Mouse (Mus musculus) megakaryocyte progenitor cell, adult 5-6 weeks (primary cell): ENCODE measurements at regions not wholly inside any gene's neighbourhood (a gene's known extent, or its start where the extent isn't known, plus 50 kb on each side); places are given as distances from the start of the nearest gene placed in this dataset.

Source experiments
- ATAC-seq: replicated peaks from 2 replicates; pipeline ENCODE4 v1.8.0; 2016; ENCODE audit warnings: mild to moderate bottlenecking, moderate TSS enrichment, inconsistent platforms; ENCODE audit not compliant: poor library complexity

GRCm38 (mm10) chr6:93064366-93064765 lies 121.1 kb upstream of the Adamts9 start:
- ATAC-seq = no peak

DNA sequence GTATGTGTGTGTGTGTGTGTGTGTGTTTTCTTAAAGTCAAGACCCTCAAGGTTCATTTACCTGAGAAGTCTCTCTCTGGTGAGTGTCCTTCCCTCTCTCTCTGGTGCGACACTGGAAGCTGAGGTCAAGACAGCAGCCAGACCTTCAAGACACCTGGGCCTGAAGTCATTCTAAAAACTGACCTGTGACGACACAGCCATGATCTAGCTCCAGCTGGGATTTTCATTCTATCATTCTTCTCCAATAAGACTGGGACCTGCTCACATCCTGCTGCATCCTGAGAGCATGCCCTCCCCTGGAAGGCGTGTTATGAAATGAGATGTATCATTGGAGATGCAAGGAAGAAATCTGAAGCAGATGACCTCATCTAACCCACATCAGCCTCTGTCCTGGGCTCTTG lies 118.4 kb upstream of the Adamts9 start:
- ATAC-seq = no peak

DNA sequence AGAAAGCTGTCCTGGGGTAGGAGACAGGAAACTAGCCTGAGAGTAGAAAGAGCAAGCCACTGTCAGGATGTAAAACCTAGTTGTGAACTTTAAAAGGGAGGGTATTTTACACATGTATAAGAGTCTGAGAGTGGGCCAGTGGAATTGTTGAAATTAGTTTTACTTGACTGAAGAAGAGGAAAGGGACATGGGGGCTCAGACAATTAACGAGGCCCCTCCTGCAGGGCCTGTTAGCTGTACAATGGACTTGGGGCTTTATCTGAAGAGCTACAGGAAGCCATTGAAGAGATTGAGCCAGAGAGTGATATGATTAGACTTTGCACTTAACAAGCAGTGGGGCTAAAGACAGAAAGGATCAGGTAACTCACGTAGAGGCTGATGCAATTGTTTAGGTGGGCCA lies 102.2 kb upstream of the Adamts9 start:
- ATAC-seq = no peak

DNA sequence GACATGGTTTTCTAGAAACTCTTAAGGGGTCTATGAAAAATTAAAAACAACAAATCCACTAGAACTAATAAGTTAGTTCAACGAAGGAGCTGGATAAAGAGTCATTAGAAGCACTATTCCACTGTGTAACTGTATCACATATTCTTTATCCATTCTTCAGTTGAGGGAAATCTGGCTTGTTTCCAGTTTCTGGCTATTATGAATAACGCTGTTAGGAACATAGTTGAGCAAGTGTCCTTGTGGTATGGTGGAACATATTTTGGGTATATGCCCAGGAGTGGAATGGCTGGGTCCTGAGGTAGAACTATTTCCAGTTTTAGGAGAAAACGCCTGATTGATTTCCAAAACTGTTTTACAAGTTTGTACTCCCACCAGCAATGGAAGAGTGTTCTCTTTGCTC lies 97.7 kb upstream of the Adamts9 start:
- ATAC-seq = no peak

DNA sequence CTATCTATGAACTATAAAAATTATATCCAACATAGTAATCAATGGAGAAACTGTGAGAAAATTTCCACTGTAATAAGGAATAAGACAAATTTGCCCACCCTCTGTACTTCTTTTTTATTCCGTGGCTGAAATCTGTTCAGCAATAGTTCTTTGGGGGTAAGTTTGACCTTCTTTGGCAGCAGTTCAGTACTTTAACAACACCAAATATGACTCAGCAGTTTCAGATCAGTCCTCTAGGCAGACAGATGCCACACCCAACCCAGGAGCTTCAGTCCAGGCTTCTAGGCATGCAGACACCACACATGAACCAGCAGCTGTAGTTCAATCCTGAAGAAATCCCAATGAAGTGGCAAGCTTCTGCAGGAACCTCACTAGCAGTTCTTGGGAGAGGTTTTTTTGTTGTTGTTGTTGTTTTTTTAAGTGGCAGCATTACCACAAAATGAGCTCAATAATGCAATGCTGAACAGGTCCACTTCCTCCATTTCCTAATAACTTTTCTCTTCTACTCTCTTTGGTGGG lies 88.6 kb upstream of the Adamts9 start:
- no peak for ATAC-seq

GRCm38 (mm10) chr6:93026068-93027022 lies 83.1 kb upstream of the Adamts9 start:
- ATAC-seq = no peak

DNA sequence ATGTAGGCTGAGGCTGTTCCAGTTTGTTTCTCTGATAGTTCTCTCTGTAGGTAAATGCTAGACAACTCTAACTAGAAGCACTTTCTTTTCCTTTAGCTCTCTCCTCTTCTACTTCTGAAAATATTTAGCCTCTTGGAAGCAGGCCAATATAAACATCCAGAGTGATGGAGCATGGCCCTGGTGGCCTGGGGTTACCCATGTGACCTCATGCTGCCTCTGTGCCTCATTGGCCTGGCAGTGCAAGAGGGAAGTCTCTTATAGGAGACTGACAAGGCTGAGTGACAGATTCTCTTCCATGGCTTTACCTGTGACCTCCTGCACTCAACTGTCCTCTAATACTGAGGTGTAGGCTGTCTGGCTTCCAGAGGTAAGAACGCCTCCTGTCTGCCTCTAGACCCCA lies 71.2 kb upstream of the Adamts9 start:
- no peak for ATAC-seq

GRCm38 (mm10) chr6:93011906-93012305 lies 68.6 kb upstream of the Adamts9 start:
- no peak for ATAC-seq

GRCm38 (mm10) chr6:93004587-93005240 lies 61.4 kb upstream of the Adamts9 start:
- ATAC-seq = no peak

DNA sequence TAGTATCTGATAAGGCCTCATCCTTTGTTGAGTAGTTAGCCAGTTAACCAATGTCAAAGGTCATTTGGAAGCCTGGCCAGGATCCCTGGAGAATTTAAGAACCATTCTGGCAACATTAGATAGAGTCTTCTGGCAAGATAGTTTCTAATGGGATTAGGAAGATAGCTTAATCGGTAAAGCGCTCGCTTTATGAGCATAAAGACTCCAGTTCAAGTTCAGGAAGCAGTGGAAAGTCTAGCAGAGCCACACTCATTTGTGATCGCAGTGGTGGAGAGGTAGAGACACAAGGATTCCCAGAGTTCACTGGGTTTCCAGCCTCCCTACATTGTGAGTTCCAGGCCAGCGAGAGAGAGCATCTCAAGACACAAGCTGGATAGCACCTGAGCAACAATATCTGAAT lies 60.5 kb upstream of the Adamts9 start:
- no peak for ATAC-seq

DNA sequence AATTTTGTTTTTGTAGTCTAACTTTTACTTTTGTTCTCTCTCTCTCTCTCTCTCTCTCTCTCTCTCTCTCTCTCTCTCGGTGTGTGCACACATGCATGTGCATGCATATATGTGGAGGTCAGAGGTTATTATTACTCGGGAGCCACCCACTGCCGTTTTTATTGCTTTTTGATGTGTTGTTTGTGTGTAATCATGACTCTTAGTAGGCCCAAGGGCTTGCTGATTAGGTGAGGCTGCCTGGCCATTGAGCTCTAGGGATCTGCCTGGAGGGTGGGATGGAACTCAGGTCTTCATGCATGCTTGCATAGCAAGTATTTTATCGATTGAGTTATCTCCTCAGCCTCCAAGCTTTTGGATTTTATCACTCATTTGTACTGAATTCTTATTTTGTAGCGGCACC lies 50.4 kb upstream of the Adamts9 start:
- ATAC-seq = no peak
